Mouse (Mus musculus): ENCODE measurements around the gene Tmem220.
"Not testable (repeated sequence)": the region's sequence is repeated elsewhere in the genome, so short reads cannot be mapped to it uniquely, and the experiment has no call there.

Tmem220 gene

GRCm38 (mm10) chr11:67019711-67020475, 5.1 kb upstream of the Tmem220 start:
- DNase-seq (ENCODE audit: low read depth, low spot score) = no peak

GRCm38 (mm10) chr11:67020948-67021347, 4.0 kb upstream of the Tmem220 start:
- peak; percentile 64 for DNase-seq (ENCODE audit: low read depth, low spot score)

DNA sequence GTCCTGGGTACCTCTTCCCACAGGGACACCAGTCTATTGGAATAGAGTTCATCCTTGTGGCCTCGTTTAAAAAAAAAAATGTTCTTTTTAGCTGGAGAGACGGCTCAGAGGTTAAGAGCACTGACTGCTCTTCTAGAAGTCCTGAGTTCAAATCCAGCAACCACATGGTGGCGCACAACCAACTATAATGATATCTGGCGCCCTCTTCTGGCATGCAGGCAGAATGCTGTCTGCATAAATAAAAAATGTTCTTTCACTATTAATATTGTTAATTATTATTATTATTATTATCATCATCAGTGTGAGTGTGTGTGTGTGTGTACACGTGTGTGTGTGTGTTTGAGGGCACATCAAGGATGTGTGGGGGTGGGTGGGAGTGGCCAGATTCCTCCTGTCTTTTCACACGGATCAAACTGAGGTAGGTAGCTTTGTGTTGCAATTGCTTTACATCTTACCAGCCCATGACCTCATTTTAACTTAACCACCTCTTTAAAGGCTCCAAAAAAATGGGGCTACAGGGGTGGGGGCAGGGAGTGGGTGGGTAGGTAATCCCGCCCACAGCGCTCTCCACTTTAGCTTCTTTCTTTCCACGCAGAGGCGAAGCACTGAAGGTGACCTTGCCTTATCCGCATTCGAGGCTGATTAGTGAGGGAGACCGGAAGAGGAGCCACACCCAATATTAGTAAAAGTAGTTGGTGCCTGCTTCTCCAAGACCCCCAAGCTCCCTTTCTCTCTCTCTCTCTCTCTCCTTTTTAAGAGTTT, 2.4 kb upstream of the Tmem220 start:
- DNase-seq (ENCODE audit: low read depth, low spot score) = peak; percentile 34

- not testable (repeated sequence) for DNase-seq (ENCODE audit: low read depth, low spot score)
Measured at GRCm38 (mm10) chr11:67023191-67023590, 1.8 kb upstream of the Tmem220 start.

DNA sequence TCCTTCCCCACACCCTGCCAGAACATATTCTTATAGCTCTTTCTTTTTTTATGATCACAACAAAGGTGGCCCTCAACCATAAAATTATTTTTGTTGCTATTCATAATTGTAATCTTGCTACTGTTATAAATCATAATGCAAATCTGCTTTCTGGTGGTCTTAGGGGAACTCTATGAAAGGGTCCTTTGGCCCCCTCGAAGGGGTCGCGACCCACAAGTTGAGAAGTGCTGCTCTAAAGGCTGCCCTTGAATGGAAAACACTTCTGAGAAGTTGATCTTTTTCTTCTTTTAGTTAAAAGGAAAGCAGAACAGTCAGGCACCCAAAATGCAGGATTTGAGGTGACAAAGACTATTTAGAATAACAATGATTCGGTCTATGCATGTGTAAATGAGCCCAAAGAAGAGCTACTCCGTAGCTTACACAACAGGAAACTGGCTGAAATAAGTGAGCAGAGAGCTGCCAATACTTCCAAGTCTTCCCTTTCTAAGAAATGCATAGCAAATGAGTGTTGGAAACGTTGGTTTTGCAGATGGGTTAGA, 1.1 kb upstream of the Tmem220 start:
- DNase-seq (ENCODE audit: low read depth, low spot score) = no peak

GRCm38 (mm10) chr11:67030904-67031602, 6.1 kb downstream of the Tmem220 start:
- DNase-seq (ENCODE audit: low read depth, low spot score) = no peak

DNA sequence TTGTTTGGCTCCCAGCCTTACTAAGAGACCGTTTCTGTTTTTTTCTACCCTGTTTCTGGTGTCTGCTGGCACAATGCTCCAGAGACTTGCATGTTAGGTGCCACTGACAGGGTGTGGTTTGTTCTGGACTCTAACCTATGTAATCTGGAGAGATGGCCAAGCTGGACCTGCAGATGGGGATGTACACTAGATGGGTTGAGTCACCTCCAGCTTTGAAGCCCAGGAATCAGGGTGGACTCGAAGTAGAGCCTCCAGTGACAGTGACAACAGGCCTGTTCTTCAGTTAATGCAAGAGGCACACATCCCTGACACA, 6.6 kb downstream of the Tmem220 start:
- DNase-seq (ENCODE audit: low read depth, low spot score) = no peak

- DNase-seq (ENCODE audit: low read depth, low spot score) = no peak
Measured at GRCm38 (mm10) chr11:67034775-67035485, 10.0 kb downstream of the Tmem220 start.

DNA sequence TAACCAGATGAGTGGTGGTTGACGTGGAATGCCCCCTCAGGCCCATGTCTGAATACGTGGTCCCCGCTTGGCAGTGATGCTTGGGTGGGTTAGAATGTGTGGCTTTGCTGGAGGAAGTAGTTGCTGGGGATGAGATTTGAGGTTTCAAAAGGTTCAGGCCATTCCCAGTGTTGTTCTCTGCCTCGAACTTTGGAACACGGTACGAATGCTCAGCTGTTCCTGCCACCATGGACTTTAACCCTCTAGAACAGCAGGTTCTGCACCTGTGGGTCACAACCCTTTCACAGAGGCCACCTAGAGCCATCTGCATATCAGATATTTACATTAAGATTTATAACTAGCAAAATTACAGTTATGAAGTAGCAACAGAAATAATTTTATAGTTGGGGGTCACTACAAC, 11.3 kb downstream of the Tmem220 start:
- no peak for DNase-seq (ENCODE audit: low read depth, low spot score)

DNA sequence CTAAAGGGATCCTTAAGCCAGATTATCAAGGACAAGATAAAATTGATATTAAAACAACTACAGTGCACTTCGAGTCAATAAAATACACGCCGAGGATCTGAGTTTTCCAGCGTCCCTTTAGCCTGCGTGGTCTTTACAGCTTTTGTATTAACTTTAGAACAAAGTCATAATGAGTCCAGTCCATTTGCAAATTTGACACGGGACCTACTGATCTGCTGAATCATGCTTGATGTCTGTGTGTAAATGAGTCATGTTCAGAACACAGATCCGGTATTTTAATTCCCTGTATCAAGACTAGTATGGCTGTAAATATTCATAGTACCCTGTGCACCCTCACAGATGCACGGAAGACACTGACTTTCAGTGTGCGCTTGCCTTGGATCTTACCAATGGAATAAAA, 11.9 kb downstream of the Tmem220 start:
- DNase-seq (ENCODE audit: low read depth, low spot score) = no peak

- no peak for DNase-seq (ENCODE audit: low read depth, low spot score)
Measured at GRCm38 (mm10) chr11:67039799-67040198, 14.8 kb downstream of the Tmem220 start.

GRCm38 (mm10) chr11:67040483-67040882, 15.5 kb downstream of the Tmem220 start:
- no peak for DNase-seq (ENCODE audit: low read depth, low spot score)

- DNase-seq (ENCODE audit: low read depth, low spot score) = no peak
Measured at GRCm38 (mm10) chr11:67043007-67043406, 18.1 kb downstream of the Tmem220 start.

- DNase-seq (ENCODE audit: low read depth, low spot score) = no peak
Measured at GRCm38 (mm10) chr11:67044959-67045358, 20.0 kb downstream of the Tmem220 start.

GRCm38 (mm10) chr11:67047199-67047598, 22.2 kb downstream of the Tmem220 start:
- no peak for DNase-seq (ENCODE audit: low read depth, low spot score)

DNA sequence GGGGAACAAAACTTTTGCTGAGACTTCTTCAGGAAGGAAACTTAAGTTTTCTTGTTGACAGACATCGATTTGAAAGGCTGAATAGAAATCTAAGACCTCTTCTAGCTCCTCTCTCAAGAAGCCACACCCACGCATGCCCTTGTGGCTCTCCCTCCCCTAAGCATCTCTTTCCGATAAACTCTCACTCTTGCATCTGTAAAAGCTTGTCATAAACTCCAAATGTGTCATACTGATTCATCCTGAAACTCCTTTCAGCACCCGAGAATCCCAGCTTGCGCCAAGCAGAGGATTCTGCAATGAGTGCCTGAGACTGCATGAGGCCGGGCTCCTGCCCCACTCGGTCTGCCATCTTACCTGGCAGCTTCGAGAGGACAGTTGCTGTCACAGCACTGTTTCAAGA, 23.5 kb downstream of the Tmem220 start:
- peak; percentile 72 for DNase-seq (ENCODE audit: low read depth, low spot score)

DNA sequence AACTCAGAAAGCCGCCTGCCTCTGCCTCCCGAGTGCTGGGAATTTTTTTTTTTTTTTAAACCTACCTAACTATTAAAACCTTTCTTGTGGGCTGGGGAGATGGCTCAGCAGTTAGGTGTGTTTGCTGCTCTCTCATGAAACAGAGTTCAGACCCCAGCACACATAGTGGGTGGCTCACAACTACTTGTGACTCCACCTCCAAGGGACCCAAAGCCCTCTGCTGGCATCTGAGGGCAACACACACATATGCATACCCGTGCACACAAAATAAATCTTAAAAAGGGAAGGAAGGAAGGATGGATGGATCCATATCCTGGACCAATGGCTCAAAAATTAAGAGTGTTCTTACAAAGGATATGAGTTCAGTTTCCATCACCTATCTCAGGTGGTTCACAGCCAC, 24.3 kb downstream of the Tmem220 start:
- peak; percentile 34 for DNase-seq (ENCODE audit: low read depth, low spot score)

GRCm38 (mm10) chr11:67051676-67052320, 26.8 kb downstream of the Tmem220 start:
- DNase-seq (ENCODE audit: low read depth, low spot score) = peak; percentile 29

DNA sequence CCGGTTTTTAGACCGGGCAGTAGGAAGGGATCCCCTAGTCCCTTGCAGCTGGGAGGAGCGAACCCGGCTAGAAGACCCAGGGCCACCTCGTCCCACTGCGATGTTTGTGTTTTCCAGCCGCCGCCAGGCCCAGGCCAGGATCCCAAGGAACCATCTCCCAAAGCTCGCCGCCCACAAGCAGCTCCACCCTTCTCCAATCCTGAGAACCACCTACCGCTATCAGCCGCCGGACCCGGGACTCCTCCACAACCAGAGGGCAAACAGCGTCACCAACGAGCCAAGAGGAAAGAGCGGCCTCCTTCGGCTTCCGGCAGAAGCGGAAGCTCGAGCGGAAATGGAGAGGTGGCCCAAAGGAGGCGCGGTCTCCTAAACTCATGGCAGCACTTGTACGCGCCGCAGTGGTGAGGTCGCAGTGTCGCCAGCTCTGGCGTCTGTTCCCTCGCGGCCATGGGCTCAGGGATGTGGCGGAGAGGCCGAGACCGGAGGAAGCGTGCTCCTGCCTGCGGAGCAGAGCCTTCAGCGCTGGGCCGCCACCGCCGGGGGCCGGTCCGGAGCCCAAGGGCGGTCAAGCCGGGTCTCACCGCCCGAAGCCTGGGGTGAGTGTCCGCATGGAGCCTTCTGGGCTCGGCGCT, 27.5 kb downstream of the Tmem220 start, which contains the start of the genes Adprm and Sco1:
TSS of gene Adprm (minus strand) at position 274 of the 632 bp plus-strand sequence.
TSS of gene Sco1 (plus strand) at position 350 of the 632 bp plus-strand sequence.
- peak; percentile 90 for DNase-seq (ENCODE audit: low read depth, low spot score)

DNA sequence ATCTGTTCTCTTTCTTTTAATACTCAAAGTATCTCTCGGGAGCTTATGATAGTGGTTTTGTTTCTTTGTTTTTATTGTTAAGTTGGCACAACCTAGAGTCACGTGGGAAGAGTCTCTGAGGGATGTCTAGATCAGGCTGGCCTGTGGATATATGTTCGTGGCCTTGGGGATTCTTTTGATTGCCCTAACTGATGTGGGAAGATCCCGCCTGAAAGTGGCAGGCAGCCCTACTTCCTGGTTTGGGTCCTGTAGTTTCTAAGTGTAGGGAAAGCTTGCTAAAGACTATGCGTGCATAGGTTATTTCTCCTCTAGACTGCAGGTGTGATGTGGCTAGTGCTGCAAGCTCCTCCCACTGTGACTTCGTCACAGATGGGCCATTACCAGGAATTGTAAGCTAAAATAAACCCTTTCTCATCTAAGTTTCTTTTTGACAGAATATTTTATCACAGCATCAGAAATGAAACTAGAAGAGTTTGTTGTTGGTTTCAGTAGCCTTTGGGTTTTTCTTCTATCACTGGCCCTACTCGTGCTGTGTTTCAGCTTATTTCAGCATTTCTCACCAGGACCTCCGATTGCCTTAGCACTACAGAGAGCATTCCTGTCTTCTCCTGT, 29.9 kb downstream of the Tmem220 start:
- DNase-seq (ENCODE audit: low read depth, low spot score) = peak; percentile 23

Measured in CD4-positive helper T cell, adult 2 months (primary cell).